Mouse (Mus musculus) C2C12 (cell line): ENCODE results near the gene Dync1i1. TPM values are rescaled to one million over a fixed set of nuclear protein-coding genes. Genes with fewer than 3 reads are reported as not detected.

Experiments used
- H3K27me3 ChIP-seq: one replicate; pipeline ENCODE4 v1.6.1; 2011; ENCODE audit not compliant: control insufficient read depth, insufficient read depth, insufficient read length
- H3K36me3 ChIP-seq: one replicate; pipeline ENCODE4 v1.6.1; 2011; ENCODE audit not compliant: control insufficient read depth, insufficient read depth
- H3K4me3 ChIP-seq: one replicate; pipeline ENCODE4 v1.5.1; 2011; ENCODE audit warnings: mild to moderate bottlenecking, control low read depth; ENCODE audit not compliant: poor library complexity, insufficient read depth, severe bottlenecking
- H3K79me2 ChIP-seq: one replicate; pipeline ENCODE4 v1.6.1; 2011; ENCODE audit not compliant: control insufficient read depth, insufficient read depth
- H3K79me3 ChIP-seq: one replicate; pipeline ENCODE4 v1.6.1; 2011; ENCODE audit warnings: low read depth, control low read depth
- H3ac ChIP-seq: one replicate; pipeline ENCODE3; 2011; ENCODE audit warnings: low read depth; ENCODE audit not compliant: control insufficient read depth, insufficient read length
- CEBPB ChIP-seq: IDR thresholded peaks from one replicate; pipeline ENCODE4 v1.6.1; 2011; ENCODE audit warnings: low read depth, mild to moderate bottlenecking, control low read depth, moderate library complexity
- CTCF ChIP-seq: IDR thresholded peaks from one replicate; pipeline ENCODE4 v1.5.1; 2011; ENCODE audit not compliant: control insufficient read depth, insufficient read depth, insufficient read length
- FOSL1 ChIP-seq: IDR thresholded peaks from one replicate; pipeline ENCODE4 v1.8.0; 2011; ENCODE audit warnings: mild to moderate bottlenecking, low read length; ENCODE audit not compliant: poor library complexity, insufficient read depth, severe bottlenecking
- MAX ChIP-seq: IDR thresholded peaks from one replicate; pipeline ENCODE4 v1.6.1; 2011; ENCODE audit warnings: mild to moderate bottlenecking, control low read depth
- MYOD1 ChIP-seq: IDR thresholded peaks from one replicate; pipeline ENCODE4 v1.6.1; 2011; ENCODE audit warnings: low read depth; ENCODE audit not compliant: control insufficient read depth, insufficient read length
- MYOG ChIP-seq: IDR thresholded peaks from one replicate; pipeline ENCODE4 v1.6.1; 2011; ENCODE audit not compliant: control insufficient read depth, insufficient read length; ENCODE audit errors: extremely low read depth
- USF1 ChIP-seq: IDR thresholded peaks from one replicate; pipeline ENCODE4 v1.6.1; 2011; ENCODE audit warnings: low read depth, mild to moderate bottlenecking, control low read depth, moderate library complexity
- polyA plus RNA-seq: library from polyadenylated mRNA; unstranded; fragments of >200 nt; fragmentation: generic; extraction: Trizol; gene quantifications from one replicate; pipeline ENCODE4 v1.2.1, GENCODE M21; 2012; ENCODE audit warnings: missing spikeins

Dync1i1 gene
- polyA plus RNA-seq, 1 experiment, result 0.26 TPM

GRCm38 (mm10) chr6:6015616-6016015, 290.2 kb downstream of the Dync1i1 start:
- H3K27me3 ChIP-seq, result no peaks in the 10 kb centered on the region
- TF ChIP-seq MYOG (no peak), CEBPB (no peak), MAX (no peak), FOSL1 (no peak), MYOD1 (no peak), CTCF (no peak), USF1 (no peak)
- H3K79me3 ChIP-seq, result no peaks in the 10 kb centered on the region
- no peaks in the 10 kb centered on the region for H3K79me2 ChIP-seq
- H3ac ChIP-seq, result no peak overlapping the region
- H3K36me3 ChIP-seq, result no peaks in the 10 kb centered on the region
- H3K4me3 ChIP-seq, result no peak overlapping the region

GRCm38 (mm10) chr6:6016931-6017330, 291.5 kb downstream of the Dync1i1 start:
- Histone ChIP-seq H3K79me3 (no peaks in the 10 kb centered on the region), H3K27me3 (no peaks in the 10 kb centered on the region), H3K36me3 (no peaks in the 10 kb centered on the region), H3K79me2 (no peaks in the 10 kb centered on the region), H3ac (no peak overlapping the region), H3K4me3 (no peak overlapping the region)
- no peak for TF ChIP-seq MAX
- TF ChIP-seq CTCF, result no peak
- TF ChIP-seq CEBPB, result no peak
- TF ChIP-seq USF1, result no peak
- TF ChIP-seq MYOD1, result no peak
- no peak for TF ChIP-seq MYOG
- no peak for TF ChIP-seq FOSL1

- Histone ChIP-seq H3K4me3 (no peak overlapping the region), H3K36me3 (no peaks in the 10 kb centered on the region), H3ac (no peak overlapping the region), H3K27me3 (no peaks in the 10 kb centered on the region), H3K79me3 (no peaks in the 10 kb centered on the region), H3K79me2 (no peaks in the 10 kb centered on the region)
- TF ChIP-seq MYOD1 (no peak), USF1 (no peak), FOSL1 (no peak), MYOG (no peak), CTCF (no peak), CEBPB (no peak), MAX (no peak)
These were observed 298.5 kb downstream of the Dync1i1 start for GRCm38 (mm10) chr6:6023976-6024375.

GRCm38 (mm10) chr6:6027664-6028063, 302.2 kb downstream of the Dync1i1 start:
- Histone ChIP-seq H3K27me3 (no peaks in the 10 kb centered on the region), H3K4me3 (no peak overlapping the region), H3K79me3 (no peaks in the 10 kb centered on the region), H3K79me2 (no peaks in the 10 kb centered on the region), H3K36me3 (no peaks in the 10 kb centered on the region), H3ac (no peak overlapping the region)
- TF ChIP-seq MYOD1 (no peak), USF1 (no peak), MAX (no peak), MYOG (no peak), FOSL1 (no peak), CTCF (no peak), CEBPB (no peak)

- TF ChIP-seq FOSL1 (no peak), USF1 (no peak), CTCF (no peak), MAX (no peak)
- Histone ChIP-seq H3K79me3 (no peaks in the 10 kb centered on the region), H3K79me2 (no peaks in the 10 kb centered on the region), H3K36me3 (no peaks in the 10 kb centered on the region), H3ac (no peak overlapping the region), H3K4me3 (no peak overlapping the region), H3K27me3 (no peaks in the 10 kb centered on the region)
These were observed 313.5 kb downstream of the Dync1i1 start for GRCm38 (mm10) chr6:6038773-6039550.
